Mouse (Mus musculus) forebrain, embryonic 11.5 days (tissue): Measurements from ENCODE around the gene Ube2q1. TPM values are rescaled to one million over a fixed set of nuclear protein-coding genes. Genes with fewer than 3 reads are reported as not detected.
"Not testable (repeated sequence)": the region's sequence is repeated elsewhere in the genome, so short reads cannot be mapped to it uniquely, and the experiment has no call there.

Experiments
- ATAC-seq: fragments of 200-750 bp; cut with Nextera tagmentation; replicated peaks from 2 replicates; pipeline ENCODE4 v1.8.0; 2017; ENCODE audit warnings: moderate TSS enrichment; ENCODE audit not compliant: low FRiP score
- DNase-seq: peaks from one replicate; pipeline ENCODE4 v3.0.0-alpha.2; 2017; ENCODE audit warnings: low spot score
- H3K27ac ChIP-seq: fragments of 300-500 bp; sonication (generic); 2 replicates; pipeline ENCODE4 v1.5.1; 2014; ENCODE audit warnings: low read depth, low read length
- H3K27me3 ChIP-seq: fragments of 300-500 bp; sonication (generic); 2 replicates; pipeline ENCODE4 v1.6.1; 2014; ENCODE audit warnings: mild to moderate bottlenecking, low read length, mixed read lengths; ENCODE audit not compliant: control insufficient read depth, insufficient read depth
- H3K36me3 ChIP-seq: fragments of 300-500 bp; sonication (generic); 2 replicates; pipeline ENCODE4 v1.6.1; 2014; ENCODE audit warnings: mild to moderate bottlenecking, low read length, moderate library complexity, mixed read lengths; ENCODE audit not compliant: control insufficient read depth, insufficient read depth
- H3K4me1 ChIP-seq: fragments of 300-500 bp; sonication (generic); replicated peaks from 2 replicates; pipeline ENCODE4 v1.6.1; 2014; ENCODE audit warnings: low read length, mixed read lengths; ENCODE audit not compliant: control insufficient read depth, insufficient read depth
- H3K4me2 ChIP-seq: fragments of 300-500 bp; sonication (generic); 2 replicates; pipeline ENCODE4 v1.6.1; 2014; ENCODE audit warnings: low read depth, mild to moderate bottlenecking, low read length, moderate library complexity, mixed read lengths; ENCODE audit not compliant: severe bottlenecking
- H3K4me3 ChIP-seq: fragments of 300-500 bp; sonication (generic); 2 replicates; pipeline ENCODE4 v1.5.1; 2014; ENCODE audit warnings: low read depth, low read length
- H3K9ac ChIP-seq: fragments of 300-500 bp; sonication (generic); 2 replicates; pipeline ENCODE4 v1.6.1; 2014; ENCODE audit warnings: low read length
- H3K9me3 ChIP-seq: fragments of 300-500 bp; sonication (generic); 2 replicates; pipeline ENCODE4 v1.6.1; 2016; ENCODE audit warnings: low read length, mixed read lengths; ENCODE audit not compliant: control insufficient read depth
- WGBS: fragments of 180-500 bp; shearing (Covaris S2); extraction: QIAGEN DNeasy Blood & Tissue Kit; methylation state at CpG from one replicate; pipeline ENCODE4 v1.1.7; 2014; 5-methylcytosine and 5-hydroxymethylcytosine counted together
- polyA plus RNA-seq: library from polyadenylated mRNA; unstranded; fragments of >200 nt; fragmentation: Nextera tagmentation; extraction: Ambion mirVana; gene quantifications from 2 replicates; pipeline ENCODE4 v1.2.1, GENCODE M21; 2014

The Ube2q1 gene
- polyA plus RNA-seq, 1 experiment from 2014 or later, result 20.7 TPM

DNA sequence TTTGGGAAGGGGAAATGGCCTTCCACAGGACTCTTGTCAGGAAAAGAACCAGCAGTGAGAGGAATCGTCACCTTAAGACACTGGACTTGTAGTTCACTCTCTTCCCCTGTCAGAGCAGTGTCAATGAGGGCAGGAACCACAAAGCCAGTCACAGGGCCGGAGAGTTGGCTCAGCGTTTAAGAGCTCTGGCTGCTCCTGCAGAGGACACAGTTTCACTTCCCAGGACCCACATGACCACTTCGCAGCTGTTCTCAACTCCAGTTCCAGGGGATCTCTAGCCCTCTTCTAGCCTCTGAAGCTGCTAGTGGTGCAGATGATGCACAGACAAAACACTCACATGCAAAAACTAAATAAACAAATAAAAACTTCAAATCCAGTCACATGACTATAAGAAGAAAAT lies 22.9 kb downstream of the Ube2q1 start:
- Histone ChIP-seq H3K9me3 (no peaks in the 10 kb centered on the region), H3K36me3 (no peaks in the 10 kb centered on the region), H3K4me3 (no peak overlapping the region), H3K9ac (no peak overlapping the region), H3K4me1 (no peaks in the 10 kb centered on the region), H3K27ac (no peak overlapping the region), H3K27me3 (no peaks in the 10 kb centered on the region), H3K4me2 (no peak overlapping the region)
- ATAC-seq, result no peak
- no peak for DNase-seq
- 60% methylated on average over 4 of the region's 4 CpGs for WGBS

DNA sequence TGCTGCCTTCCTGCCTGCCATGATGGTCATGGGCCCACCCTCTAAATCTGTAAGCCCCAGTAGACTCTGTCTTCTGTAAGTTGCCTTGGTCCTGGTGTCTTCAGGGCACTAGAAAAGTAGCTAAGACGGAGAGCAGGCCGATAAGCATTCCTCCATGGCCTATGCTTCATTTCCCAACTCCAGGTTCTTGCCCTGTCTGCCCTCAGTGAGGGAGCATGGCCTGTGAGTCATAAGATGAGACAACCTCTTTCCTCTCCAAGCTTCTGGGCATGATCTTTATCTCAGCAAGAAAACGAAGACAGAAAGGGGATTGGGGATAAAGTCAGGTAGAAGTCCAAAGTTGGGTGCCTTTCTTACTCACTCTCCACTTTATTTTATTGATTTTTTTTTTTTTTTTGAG lies 25.1 kb downstream of the Ube2q1 start:
- Histone ChIP-seq H3K36me3 (no peaks in the 10 kb centered on the region), H3K27ac (no peak overlapping the region), H3K4me1 (no peaks in the 10 kb centered on the region), H3K4me2 (no peak overlapping the region), H3K9me3 (no peaks in the 10 kb centered on the region), H3K9ac (no peak overlapping the region), H3K27me3 (no peaks in the 10 kb centered on the region), H3K4me3 (no peak overlapping the region)
- ATAC-seq (no peak), DNase-seq (no peak)
- WGBS, result 86% methylated on average over 3 of the region's 3 CpGs

DNA sequence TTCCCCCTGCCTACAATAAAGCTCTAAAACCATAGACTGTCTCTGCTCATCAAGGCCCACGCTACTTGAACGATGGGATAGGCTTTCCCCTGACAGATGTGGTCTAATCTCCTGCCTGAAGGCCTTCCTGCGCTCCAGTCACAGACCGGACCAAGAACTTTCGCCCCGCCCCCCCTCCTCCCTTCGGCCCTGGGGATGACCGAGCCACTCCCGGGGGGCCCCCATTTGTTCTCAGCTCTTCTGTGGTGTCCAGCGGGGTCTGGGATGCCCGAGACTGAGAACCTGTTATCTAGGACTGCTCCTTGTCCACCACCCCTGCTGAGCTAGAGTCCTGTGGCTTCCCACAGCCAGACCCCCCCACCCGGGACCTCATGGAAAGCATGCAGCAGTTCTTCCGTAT lies 26.1 kb downstream of the Ube2q1 start:
- no peaks in the 10 kb centered on the region for H3K4me1 ChIP-seq
- no peaks in the 10 kb centered on the region for H3K27me3 ChIP-seq
- H3K27ac ChIP-seq, result no peak overlapping the region
- no peak for ATAC-seq
- no peak overlapping the region for H3K9ac ChIP-seq
- WGBS, result 4% methylated on average over 13 of the region's 13 CpGs
- no peaks in the 10 kb centered on the region for H3K36me3 ChIP-seq
- H3K4me3 ChIP-seq, result no peak overlapping the region
- no peaks in the 10 kb centered on the region for H3K9me3 ChIP-seq
- DNase-seq, result no peak
- peak overlapping the region; percentile 24; the same call in 1 of the 2 replicates for H3K4me2 ChIP-seq

DNA sequence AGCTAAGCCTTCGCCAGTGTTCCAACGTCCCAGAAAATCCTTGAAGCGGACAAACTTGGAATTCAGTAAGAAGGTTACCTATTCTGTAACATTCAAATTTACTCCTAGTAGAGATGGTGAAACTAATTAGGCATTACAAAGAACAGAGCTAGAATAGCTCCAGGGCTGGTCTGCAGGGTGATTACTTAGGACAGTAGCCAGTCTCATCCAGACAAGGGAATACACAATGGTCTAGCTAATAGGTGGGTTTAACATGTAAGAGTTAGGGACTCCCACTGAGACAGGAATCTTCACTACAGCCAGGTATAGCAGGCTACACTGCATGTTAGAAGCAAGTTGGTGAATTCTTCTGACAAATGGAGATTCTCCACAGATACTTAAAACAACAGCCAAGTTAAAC lies 26.7 kb downstream of the Ube2q1 start:
- DNase-seq, ATAC-seq, H3K27me3 ChIP-seq, H3K4me3 ChIP-seq, H3K4me1 ChIP-seq, H3K9ac ChIP-seq, H3K36me3 ChIP-seq, H3K27ac ChIP-seq, H3K9me3 ChIP-seq, H3K4me2 ChIP-seq: not testable (repeated sequence)
- 22% methylated on average over 3 of the region's 3 CpGs for WGBS

DNA sequence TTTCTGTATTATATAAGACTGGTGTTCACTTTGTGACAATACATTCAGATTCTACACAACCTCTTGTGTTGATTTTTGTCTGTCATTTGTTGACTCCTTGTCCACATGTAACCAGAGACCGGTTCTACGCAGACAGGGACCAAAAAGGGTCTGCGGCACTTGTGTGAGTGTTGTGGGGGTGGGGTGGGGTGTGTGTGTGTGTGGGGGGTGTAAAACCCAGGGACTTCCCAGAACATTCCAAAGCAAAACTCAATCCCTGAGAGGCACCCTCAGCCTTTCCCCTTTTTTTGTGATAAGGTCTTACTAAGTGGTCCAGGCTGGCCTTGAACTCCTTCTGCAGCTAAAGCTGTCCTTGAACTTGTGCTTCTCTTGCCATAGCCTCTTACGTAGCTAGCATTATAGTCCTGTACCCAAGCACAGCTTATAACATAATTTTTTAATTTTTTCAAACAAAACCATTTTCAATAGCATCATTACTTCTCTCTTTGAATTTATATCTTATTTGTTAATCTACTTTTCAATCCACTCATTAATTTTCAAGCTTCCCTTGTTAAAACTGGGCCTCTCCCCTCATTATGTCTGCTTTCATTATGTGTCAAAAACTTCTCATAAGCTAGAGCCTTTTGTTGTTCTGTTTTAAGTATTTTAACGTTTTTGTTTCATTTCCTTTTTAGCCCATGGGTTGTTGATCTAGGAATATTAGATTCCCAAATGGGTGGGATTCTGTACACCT lies 27.5 kb downstream of the Ube2q1 start:
- no peak for ATAC-seq
- no peaks in the 10 kb centered on the region for H3K27me3 ChIP-seq
- DNase-seq, result no peak
- 64% methylated on average over 5 of the region's 5 CpGs for WGBS
- H3K4me2 ChIP-seq, result no peak overlapping the region
- H3K27ac ChIP-seq, result no peak overlapping the region
- no peaks in the 10 kb centered on the region for H3K9me3 ChIP-seq
- H3K4me3 ChIP-seq, result no peak overlapping the region
- H3K4me1 ChIP-seq, result no peaks in the 10 kb centered on the region
- H3K36me3 ChIP-seq, result no peaks in the 10 kb centered on the region
- no peak overlapping the region for H3K9ac ChIP-seq

DNA sequence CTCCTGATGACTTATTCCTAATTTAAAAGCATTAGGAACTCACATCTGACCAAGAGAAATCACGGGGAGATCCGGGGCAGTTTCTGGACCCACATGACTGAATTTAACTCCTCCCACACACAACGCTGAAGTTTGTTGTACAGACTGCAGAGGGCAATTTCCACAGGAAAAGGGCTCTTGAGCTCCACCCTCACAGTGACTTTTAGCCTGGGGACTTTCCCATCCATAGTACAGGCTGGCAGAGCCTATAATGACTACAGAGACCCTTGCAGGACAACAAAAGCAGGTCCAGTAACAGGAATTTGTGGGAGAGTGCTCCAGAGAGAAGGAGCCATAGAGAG lies 28.1 kb downstream of the Ube2q1 start:
- Histone ChIP-seq H3K4me1 (no peaks in the 10 kb centered on the region), H3K9me3 (no peaks in the 10 kb centered on the region), H3K9ac (no peak overlapping the region), H3K4me3 (no peak overlapping the region), H3K36me3 (no peaks in the 10 kb centered on the region), H3K27me3 (no peaks in the 10 kb centered on the region), H3K27ac (no peak overlapping the region), H3K4me2 (no peak overlapping the region)
- no peak for DNase-seq
- WGBS, result 52% methylated on average over 3 of the region's 3 CpGs
- no peak for ATAC-seq

DNA sequence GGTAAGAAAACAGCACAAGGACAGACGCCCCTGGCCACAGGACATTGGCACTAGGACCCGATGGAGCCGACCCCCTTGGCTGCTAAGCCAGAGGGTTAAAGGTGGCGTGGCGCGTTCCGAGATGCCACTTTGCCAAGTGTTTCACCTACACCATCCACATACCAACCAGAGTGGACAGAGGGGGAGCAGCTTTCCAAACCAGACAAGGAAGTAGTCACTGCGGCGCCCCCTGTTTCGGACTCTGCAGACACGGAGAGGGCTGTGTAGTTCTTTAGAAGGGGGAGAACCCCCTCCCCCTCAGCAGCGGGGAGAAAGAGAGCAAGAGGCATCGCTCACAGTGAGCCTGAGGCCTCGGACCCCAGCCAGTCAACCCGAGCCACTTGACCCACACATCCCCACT lies 29.5 kb downstream of the Ube2q1 start:
- Histone ChIP-seq H3K4me2 (no peak overlapping the region), H3K9ac (no peak overlapping the region), H3K4me1 (no peaks in the 10 kb centered on the region), H3K27ac (no peak overlapping the region), H3K4me3 (no peak overlapping the region), H3K27me3 (no peaks in the 10 kb centered on the region), H3K36me3 (no peaks in the 10 kb centered on the region), H3K9me3 (no peaks in the 10 kb centered on the region)
- ATAC-seq (no peak), DNase-seq (no peak)
- 64% methylated on average over 15 of the region's 15 CpGs for WGBS

DNA sequence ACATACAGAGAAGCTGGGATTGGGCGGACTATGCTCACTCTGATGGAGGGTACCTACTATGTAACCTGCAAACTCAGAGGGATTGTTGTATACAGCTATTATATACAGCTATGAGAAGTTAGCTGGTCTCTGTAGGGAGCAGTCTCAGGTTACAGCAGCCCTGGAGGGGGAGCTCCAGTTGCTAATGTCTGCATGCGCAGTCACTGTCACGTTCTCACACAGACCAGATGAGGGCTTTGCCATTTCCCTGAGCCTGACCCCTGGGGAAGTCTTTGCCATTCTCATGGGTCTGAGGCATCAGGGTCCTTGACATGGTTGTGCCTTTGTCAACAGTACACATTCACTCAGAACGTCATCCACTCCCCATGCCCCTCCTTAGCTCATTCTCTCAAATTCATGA lies 31.8 kb downstream of the Ube2q1 start:
- no peak for DNase-seq
- Histone ChIP-seq H3K4me2 (no peak overlapping the region), H3K4me1 (no peaks in the 10 kb centered on the region), H3K36me3 (no peaks in the 10 kb centered on the region), H3K27ac (no peak overlapping the region), H3K9ac (no peak overlapping the region), H3K4me3 (no peak overlapping the region), H3K27me3 (no peaks in the 10 kb centered on the region), H3K9me3 (no peaks in the 10 kb centered on the region)
- no peak for ATAC-seq
- WGBS, result 64% methylated on average over 4 of the region's 4 CpGs

DNA sequence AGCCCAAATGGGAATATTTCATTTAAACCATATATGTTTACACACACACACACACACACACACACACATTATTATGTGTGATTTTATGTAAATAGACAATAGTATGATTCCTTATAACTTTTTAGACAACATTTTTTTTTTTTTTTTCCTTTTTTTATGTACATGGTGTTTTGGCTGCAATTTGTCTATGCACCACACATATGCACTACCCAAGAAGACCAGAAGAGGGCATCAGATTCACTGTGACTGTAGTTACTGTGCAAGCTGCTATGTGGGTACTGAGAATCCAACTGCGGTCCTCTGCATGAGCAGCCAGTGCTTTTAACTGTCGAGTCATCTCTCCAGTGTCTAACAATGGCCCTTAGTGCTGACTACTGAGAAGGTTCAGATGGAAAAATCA lies 33.3 kb downstream of the Ube2q1 start:
- no peak for DNase-seq
- no peak overlapping the region for H3K27ac ChIP-seq
- no peaks in the 10 kb centered on the region; the same call in 1 of the 2 replicates for H3K9me3 ChIP-seq
- no peak overlapping the region for H3K4me3 ChIP-seq
- H3K27me3 ChIP-seq, result no peaks in the 10 kb centered on the region
- no peaks in the 10 kb centered on the region for H3K4me1 ChIP-seq
- H3K36me3 ChIP-seq, result no peaks in the 10 kb centered on the region
- no peak for ATAC-seq
- WGBS, result 92% methylated on average over 2 of the region's 2 CpGs
- no peak overlapping the region for H3K4me2 ChIP-seq
- no peak overlapping the region for H3K9ac ChIP-seq
